9 mouse cellular contexts compared by ENCODE assay signal in the genomic region with DNA sequence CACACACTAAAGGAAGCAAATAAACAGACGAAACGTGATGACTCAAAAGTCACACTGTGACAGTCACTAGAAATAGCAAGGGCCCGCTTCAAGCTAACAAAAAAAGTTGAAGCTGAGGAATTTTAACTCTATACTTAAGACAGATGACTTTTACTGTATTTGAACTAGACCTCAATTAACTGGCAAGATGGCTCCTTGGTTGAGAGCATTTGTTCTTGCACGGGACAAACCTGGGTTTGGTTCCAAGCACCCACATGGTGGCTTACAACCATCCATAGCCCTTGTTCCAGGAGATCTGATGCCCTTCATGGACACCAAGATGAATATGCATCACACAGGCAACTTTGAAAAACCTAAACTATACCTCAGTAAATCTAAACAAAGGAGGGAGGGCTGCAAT. TPM values are rescaled to one million over a fixed set of nuclear protein-coding genes. Genes with fewer than 3 reads are reported as not detected.
DNase-seq lines count a peak whose midpoint lies in the region; ATAC-seq and TF ChIP-seq lines count a peak whose summit lies in the region.
"Had no signal": no experiment of that assay in that cellular context is flagged by ENCODE, and none has a peak within 500 bp of the region (broad histone marks: within the 10 kb centered on the region; RNA-seq: fewer than 3 reads in every experiment).

No protein-coding gene starts in this region.

- peak overlapping the region; percentile 97 for H3K4me3 ChIP-seq in kidney, embryonic 16.5 days (ENCODE audit: low read length)
- H3K4me3 ChIP-seq in cortical plate, adult 2 months (ENCODE audit: insufficient read depth, low read length), result peak overlapping the region; percentile 48
- peak overlapping the region; percentile 64 for H3K4me3 ChIP-seq in hindbrain, embryonic 15.5 days
- H3K4me3 ChIP-seq in midbrain, embryonic 15.5 days, result peak overlapping the region; percentile 88

- intact Hi-C loops in left cerebral cortex, postnatal 4 days (cut with DNase I), result no loop called here

- peaks cover 18% of the 10 kb centered on the region for H3K36me3 ChIP-seq in kidney, embryonic 16.5 days (ENCODE audit: insufficient read depth, low read length)
- H3K36me3 ChIP-seq in hindbrain, embryonic 15.5 days, result no peaks in the 10 kb centered on the region
- no peaks in the 10 kb centered on the region for H3K36me3 ChIP-seq in midbrain, embryonic 15.5 days (replicated peaks)

- WGBS in kidney, embryonic 16.5 days, result 30% methylated on average over 4 of the region's 4 CpGs
- 42% methylated on average over 4 of the region's 4 CpGs for WGBS in hindbrain, embryonic 15.5 days
- 41% methylated on average over 4 of the region's 4 CpGs for WGBS in midbrain, embryonic 15.5 days

- ATAC-seq in kidney, embryonic 16.5 days (ENCODE audit: low FRiP score, low TSS enrichment), result no peak
- ATAC-seq in hindbrain, embryonic 15.5 days (ENCODE audit: low FRiP score, low read depth), result no peak
- ATAC-seq in midbrain, embryonic 15.5 days (replicated peaks), result no peak; the same call in 1 of the 2 replicates

- H3K27ac ChIP-seq in kidney, embryonic 16.5 days (ENCODE audit: low read length), result no peak overlapping the region
- no peak overlapping the region for H3K27ac ChIP-seq in cortical plate, adult 2 months (ENCODE audit: insufficient read depth, low read length)
- H3K27ac ChIP-seq in hindbrain, embryonic 15.5 days (replicated peaks), result no peak overlapping the region
- no peak overlapping the region for H3K27ac ChIP-seq in midbrain, embryonic 15.5 days

- H3K4me2 ChIP-seq in kidney, embryonic 16.5 days (replicated peaks; ENCODE audit: low read depth, low read length), result peak overlapping the region; percentile 72
- peak overlapping the region; percentile 69 for H3K4me2 ChIP-seq in hindbrain, embryonic 15.5 days
- peak overlapping the region; percentile 63 for H3K4me2 ChIP-seq in midbrain, embryonic 15.5 days

- no peak for DNase-seq in kidney, adult 8-10 months
- DNase-seq in left cerebral cortex, postnatal 4 days, result no peak
- DNase-seq in left cerebral cortex, adult 9 months (ENCODE audit: low spot score in 2 of 2), result no peak
- no peak for DNase-seq in embryo, embryonic 10 days (ENCODE audit: low spot score)

- no peak for TF ChIP-seq POLR2A in cortical plate, adult 2 months (IDR thresholded peaks at IDR 0.05; ENCODE audit: extremely low read depth, insufficient read depth, low read length)

- H3K9ac ChIP-seq in kidney, embryonic 16.5 days (replicated peaks; ENCODE audit: low read length), result peak overlapping the region; percentile 92
- peak overlapping the region; percentile 37 for H3K9ac ChIP-seq in hindbrain, embryonic 15.5 days
- 0 out of 2 replicates have a peak overlapping the region, but pooled peaks have one; percentile 52 for H3K9ac ChIP-seq in midbrain, embryonic 15.5 days

- TF ChIP-seq CTCF in cortical plate, adult 2 months (IDR thresholded peaks at IDR 0.05; ENCODE audit: extremely low read depth, insufficient read depth, low read length), result no peak

- peaks cover 11% of the 10 kb centered on the region for H3K4me1 ChIP-seq in kidney, embryonic 16.5 days (ENCODE audit: insufficient read depth, low read length)
- H3K4me1 ChIP-seq in cortical plate, adult 2 months (ENCODE audit: control insufficient read depth, insufficient read depth, low read length), result no peaks in the 10 kb centered on the region
- peaks cover 5% of the 10 kb centered on the region; the same call in 1 of the 2 replicates for H3K4me1 ChIP-seq in hindbrain, embryonic 15.5 days (replicated peaks)
- H3K4me1 ChIP-seq in midbrain, embryonic 15.5 days, result peaks cover 5% of the 10 kb centered on the region

- no peaks in the 10 kb centered on the region for H3K27me3 ChIP-seq in kidney, embryonic 16.5 days (ENCODE audit: insufficient read depth, low read length)
- H3K27me3 ChIP-seq in hindbrain, embryonic 15.5 days, result no peaks in the 10 kb centered on the region
- H3K27me3 ChIP-seq in midbrain, embryonic 15.5 days (replicated peaks), result no peaks in the 10 kb centered on the region
- H3K27me3 ChIP-seq: Patski had no signal

- H3K9me3 ChIP-seq in kidney, embryonic 16.5 days (ENCODE audit: low read length), result no peaks in the 10 kb centered on the region
- H3K9me3 ChIP-seq in hindbrain, embryonic 15.5 days, result no peaks in the 10 kb centered on the region
- no peaks in the 10 kb centered on the region for H3K9me3 ChIP-seq in midbrain, embryonic 15.5 days

RNA-seq across cellular contexts. Expression of gene Gmnn, which starts 0.5 kb away (rescaled TPM):
- polyA plus RNA-seq in kidney, embryonic 16.5 days (2015; fragmentation: Nextera tagmentation; extraction: Ambion mirVana), result 103 and 104 TPM in 2 replicates
- 5.1 and 6.0 TPM in 2 replicates for polyA plus RNA-seq in cortical plate, adult 2 months (2012; rRNA removed)
- polyA plus RNA-seq in hindbrain, embryonic 15.5 days (2015; fragmentation: Nextera tagmentation; extraction: Ambion mirVana), result 23.2 and 26.0 TPM in 2 replicates
- 14.6 and 17.2 TPM in 2 replicates for polyA plus RNA-seq in midbrain, embryonic 15.5 days (2015; fragmentation: Nextera tagmentation; extraction: Ambion mirVana)
- 1 to 10 TPM; 4.0 to 5.5 TPM for total RNA-seq in left cerebral cortex, postnatal 4 days (2021)

RNA-seq across cellular contexts. Expression of gene Armh2, which starts 21.2 kb away (rescaled TPM):
- not detected in 2 replicates for polyA plus RNA-seq in kidney, embryonic 16.5 days (2015; fragmentation: Nextera tagmentation; extraction: Ambion mirVana)
- 0.11 and 0.46 TPM in 2 replicates for polyA plus RNA-seq in cortical plate, adult 2 months (2012; rRNA removed)
- polyA plus RNA-seq in hindbrain, embryonic 15.5 days (2015; fragmentation: Nextera tagmentation; extraction: Ambion mirVana), result not detected in 2 replicates
- 0.19 TPM in 1 of 2 replicates, not detected in the other for polyA plus RNA-seq in midbrain, embryonic 15.5 days (2015; fragmentation: Nextera tagmentation; extraction: Ambion mirVana)
- total RNA-seq in left cerebral cortex, postnatal 4 days (2021), result not detected
- polyA plus RNA-seq: Patski had no signal

RNA-seq across cellular contexts. Expression of gene BC005537, which starts 39.2 kb away (rescaled TPM):
- 14.2 and 17.1 TPM in 2 replicates for polyA plus RNA-seq in kidney, embryonic 16.5 days (2015; fragmentation: Nextera tagmentation; extraction: Ambion mirVana)
- polyA plus RNA-seq in cortical plate, adult 2 months (2012; rRNA removed), result 115 and 122 TPM in 2 replicates
- polyA plus RNA-seq in hindbrain, embryonic 15.5 days (2015; fragmentation: Nextera tagmentation; extraction: Ambion mirVana), result 16.6 and 23.4 TPM in 2 replicates
- 24.2 and 25.0 TPM in 2 replicates for polyA plus RNA-seq in midbrain, embryonic 15.5 days (2015; fragmentation: Nextera tagmentation; extraction: Ambion mirVana)
- 100 to 1,000 TPM; 219 to 228 TPM for total RNA-seq in left cerebral cortex, postnatal 4 days (2021)

Comparison
In these comparisons a context has a peak if more than half of its experiments do, and no peak if none do; other contexts are left out.
1. H3K9ac ChIP-seq: peak in every context shown above with its lines; median percentile 92 in kidney, embryonic 16.5 days; 52 in midbrain, embryonic 15.5 days; 37 in hindbrain, embryonic 15.5 days.